Mouse (Mus musculus) Patski (cell line): ENCODE data around the gene Cuedc1. TPM values are rescaled to one million over a fixed set of nuclear protein-coding genes. Genes with fewer than 3 reads are reported as not detected.

Source experiments
- ATAC-seq: fragments of 100-300 bp; one replicate; pipeline ENCODE4 v1.8.0; 2021
- CTCF ChIA-PET: fragments of 350-600 bp; sonication (Branson Sonifier 250); formaldehyde crosslinking; loops from one replicate; lab custom pipeline; 2022; ENCODE audit warnings: inconsistent platforms; lab: Charles Lee
- POLR2A ChIA-PET: fragments of 350-600 bp; sonication (Branson Sonifier 250); formaldehyde crosslinking; loops from one replicate; lab custom pipeline; 2022; ENCODE audit warnings: antibody characterized with exemption, inconsistent platforms; lab: Charles Lee
- DNase-seq: peaks from one replicate; pipeline ENCODE4 v3.0.0-alpha.2; 2011; ENCODE audit warnings: low read depth, low spot score
- H3K27me3 ChIP-seq: fragments of 371-371 bp; one replicate; pipeline ENCODE4 v1.5.1; 2021
- CTCF ChIP-seq: fragments of 100-300 bp; IDR thresholded peaks from one replicate; pipeline ENCODE4 v1.5.1; 2021
- in situ Hi-C: fragments of 300-500 bp; cut with MboI; formaldehyde crosslinking; loops from 3 replicates; pipeline ENCODE4 v1.11.1; 2018; ENCODE audit warnings: low pct_unique_long_range_greater_than_20kb, mixed read lengths
- polyA plus RNA-seq: library from polyadenylated mRNA; unstranded; gene quantifications from one replicate; pipeline ENCODE4 v1.2.3, GENCODE M21; 2021

The Cuedc1 gene
- polyA plus RNA-seq, 1 experiment from 2014 or later = 42.0 TPM

DNA sequence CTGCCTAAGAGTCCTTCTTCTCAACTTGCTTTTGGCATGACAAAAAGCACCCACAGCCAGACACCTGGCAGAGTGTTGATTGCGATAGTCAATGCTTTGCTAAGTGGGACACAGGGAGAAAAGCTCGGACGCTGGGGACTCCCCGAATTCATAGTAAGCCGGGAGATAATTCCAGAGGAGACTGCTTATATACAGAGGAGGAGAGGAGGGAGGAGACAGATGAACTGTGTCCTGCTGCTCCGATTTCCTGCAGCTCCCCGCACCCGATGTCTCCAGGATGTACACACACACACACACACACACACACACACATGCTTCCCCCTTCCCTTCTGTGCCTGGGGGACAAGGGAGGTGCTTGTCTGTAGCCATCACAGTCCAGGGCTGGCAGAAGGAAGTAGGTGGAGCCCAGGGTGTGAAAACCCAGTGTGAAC, 17.0 kb downstream of the Cuedc1 start:
- ChIA-PET CTCF (no interaction called here), POLR2A (interaction anchor here (0.5 kb wide), 1 partner anchor 424 kb away, joined by 3 read pairs; no protein-coding TSS in a partner anchor)
- in situ Hi-C loops = no loop called here
- ATAC-seq (no peak), DNase-seq (no peak)
- TF ChIP-seq CTCF = no peak
- no peaks in the 10 kb centered on the region for H3K27me3 ChIP-seq

DNA sequence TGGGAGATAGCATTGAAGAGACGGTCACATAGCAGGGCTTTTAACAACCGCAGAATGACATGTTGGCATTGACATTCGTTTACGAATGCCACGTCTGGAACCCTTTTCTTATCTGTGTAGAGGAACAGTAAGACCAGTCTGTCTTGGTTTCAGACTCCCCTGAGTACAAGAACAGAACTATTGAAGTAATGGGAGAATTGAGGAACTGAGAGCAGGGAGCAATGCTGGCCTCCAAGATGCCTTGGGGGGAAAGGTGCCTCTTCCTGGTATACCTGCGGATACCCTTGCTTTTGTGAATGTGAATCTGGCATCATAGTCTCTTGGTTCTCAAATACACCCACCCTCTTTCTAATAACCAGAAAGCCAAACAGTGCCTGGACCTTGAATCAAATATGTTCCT, 18.7 kb downstream of the Cuedc1 start:
- no peak for DNase-seq
- H3K27me3 ChIP-seq = no peaks in the 10 kb centered on the region
- no peak for TF ChIP-seq CTCF
- in situ Hi-C loops = no loop called here
- POLR2A ChIA-PET = no interaction called here
- CTCF ChIA-PET = no interaction called here
- no peak for ATAC-seq

- CTCF ChIA-PET = interaction anchor here (1.3 kb wide), 1 partner anchor 11 kb away, joined by 3 read pairs; no protein-coding TSS in a partner anchor
- no peak for DNase-seq
- POLR2A ChIA-PET = interaction anchor here (0.7 kb wide), 1 partner anchor 30 kb away, joined by 3 read pairs; no protein-coding TSS in a partner anchor
- in situ Hi-C loops = no loop called here
- TF ChIP-seq CTCF = no peak
- ATAC-seq = no peak
- no peaks in the 10 kb centered on the region for H3K27me3 ChIP-seq
Observed at GRCm38 (mm10) chr11:88117356-88118090, 19.7 kb downstream of the Cuedc1 start.

GRCm38 (mm10) chr11:88118091-88118440, 20.2 kb downstream of the Cuedc1 start:
- no peaks in the 10 kb centered on the region for H3K27me3 ChIP-seq
- no peak for TF ChIP-seq CTCF
- in situ Hi-C loops = no loop called here
- POLR2A ChIA-PET = interaction anchor here (0.7 kb wide), 1 partner anchor 29 kb away, joined by 3 read pairs; no protein-coding TSS in a partner anchor
- DNase-seq (no peak), ATAC-seq (no peak)
- CTCF ChIA-PET = interaction anchor here (1.3 kb wide), 1 partner anchor 10 kb away, joined by 3 read pairs; no protein-coding TSS in a partner anchor

GRCm38 (mm10) chr11:88118817-88119642, 21.2 kb downstream of the Cuedc1 start:
- peak; percentile 28 for ATAC-seq
- CTCF ChIA-PET = interaction anchor here (0.6 to 1.3 kb wide), 3 partner anchors 9 to 491 kb away, joined by 3 read pairs; no protein-coding TSS in a partner anchor
- no peak for DNase-seq
- in situ Hi-C loops = no loop called here
- no peaks in the 10 kb centered on the region for H3K27me3 ChIP-seq
- POLR2A ChIA-PET = no interaction called here
- TF ChIP-seq CTCF = no peak

DNA sequence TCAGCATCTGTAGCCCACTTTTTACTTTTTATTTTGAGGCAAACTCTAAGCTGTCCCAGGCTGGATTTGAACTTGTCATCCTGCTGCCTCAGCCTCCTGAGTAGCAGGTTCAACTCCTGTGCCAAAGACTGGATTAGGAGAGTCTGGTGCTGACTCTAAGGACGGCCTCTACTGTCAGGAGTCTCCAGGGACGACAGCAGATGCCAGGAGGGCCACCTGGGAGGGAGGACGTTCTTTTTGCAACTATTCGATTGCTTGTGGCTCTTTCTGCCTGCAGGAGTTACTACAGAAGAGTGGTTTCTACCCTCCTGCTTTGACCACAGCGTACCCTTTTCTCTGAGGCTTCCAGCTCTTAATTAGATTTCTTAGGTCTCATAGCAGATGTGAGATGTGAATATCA, 24.7 kb downstream of the Cuedc1 start:
- TF ChIP-seq CTCF = no peak

DNA sequence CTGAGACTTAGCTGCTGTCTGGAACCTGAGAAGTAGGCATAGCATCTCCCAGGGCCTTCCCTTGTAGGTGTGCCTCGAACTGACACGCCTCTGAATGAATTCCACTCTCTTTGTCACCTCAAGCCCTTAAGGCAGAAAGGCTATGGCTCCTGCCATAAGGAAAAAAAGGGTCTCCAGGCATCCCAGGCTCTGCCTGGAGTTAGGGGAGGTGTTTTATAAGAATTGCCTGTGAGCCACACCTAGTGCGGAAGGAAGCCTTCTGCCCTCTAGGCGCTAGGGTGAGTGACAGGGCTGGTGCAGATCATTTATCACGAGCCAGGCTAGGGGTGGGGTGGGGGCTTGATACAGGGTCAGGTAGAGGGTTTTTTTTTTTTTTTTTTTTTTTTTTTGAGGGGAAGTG, 25.2 kb downstream of the Cuedc1 start:
- DNase-seq = no peak
- no peak for ATAC-seq
- H3K27me3 ChIP-seq = no peaks in the 10 kb centered on the region
- CTCF ChIA-PET = no interaction called here
- TF ChIP-seq CTCF = no peak
- in situ Hi-C loops = no loop called here
- POLR2A ChIA-PET = no interaction called here

More for the DNA sequence above, 24.7 kb downstream of the Cuedc1 start:
- no peaks in the 10 kb centered on the region for H3K27me3 ChIP-seq
- no peak for DNase-seq
- in situ Hi-C loops = no loop called here
- POLR2A ChIA-PET = no interaction called here
- no peak for ATAC-seq
- CTCF ChIA-PET = no interaction called here

GRCm38 (mm10) chr11:88123731-88124130, 25.9 kb downstream of the Cuedc1 start:
- POLR2A ChIA-PET = no interaction called here

DNA sequence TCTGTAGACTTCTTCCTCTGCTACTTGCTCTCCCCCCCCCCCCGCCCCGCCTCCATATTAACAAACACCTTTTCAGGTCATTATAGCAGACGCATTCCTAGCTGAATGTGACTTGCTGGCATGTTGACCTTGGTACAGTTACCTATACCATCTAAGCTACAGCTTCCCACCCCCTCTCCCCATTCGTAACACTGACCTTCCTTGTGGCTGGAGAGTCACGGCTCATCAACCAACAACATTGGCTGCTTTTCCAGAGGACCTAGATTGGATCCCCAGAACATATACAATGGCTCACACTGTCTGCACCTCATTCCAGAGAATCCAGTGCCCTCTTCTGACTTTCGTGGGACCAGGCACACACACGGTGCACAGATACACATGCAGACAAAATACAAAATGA, 27.6 kb downstream of the Cuedc1 start:
- DNase-seq = no peak
- ChIA-PET CTCF (interaction anchor here (0.8 to 1.6 kb wide), 4 partner anchors 15 to 73 kb away, joined by 3 to 4 read pairs (median 3); no protein-coding TSS in a partner anchor), POLR2A (no interaction called here)
- TF ChIP-seq CTCF = no peak
- no peak for ATAC-seq
- in situ Hi-C loops = no loop called here
- H3K27me3 ChIP-seq = no peaks in the 10 kb centered on the region

More at GRCm38 (mm10) chr11:88123731-88124130, 25.9 kb downstream of the Cuedc1 start:
- DNase-seq (no peak), ATAC-seq (no peak)
- in situ Hi-C loops = no loop called here
- no peak for TF ChIP-seq CTCF
- CTCF ChIA-PET = no interaction called here
- no peaks in the 10 kb centered on the region for H3K27me3 ChIP-seq

DNA sequence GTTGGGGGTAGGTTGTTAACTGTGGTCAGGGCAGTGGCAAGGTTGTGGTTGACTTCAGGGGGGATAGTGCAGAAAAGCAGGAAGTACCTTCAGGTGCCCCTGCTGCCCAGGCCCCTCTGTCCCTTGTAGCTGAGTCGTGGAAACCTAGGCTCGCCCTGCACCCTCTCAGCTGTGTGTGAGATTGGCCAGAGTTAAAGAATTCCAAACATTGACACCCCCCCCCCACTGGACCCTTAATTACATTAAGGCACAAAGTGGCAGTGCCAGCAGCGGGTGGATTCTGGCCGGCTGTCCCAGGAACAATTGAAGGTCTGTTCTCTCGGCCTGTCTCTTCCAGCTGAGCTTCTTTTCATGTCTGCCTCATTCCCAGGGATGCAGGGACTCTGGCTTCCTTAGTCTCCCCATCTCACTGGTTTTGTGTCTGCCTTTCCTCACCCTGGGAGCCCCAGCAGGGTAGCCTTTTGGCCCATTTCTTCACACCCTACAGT, 28.5 kb downstream of the Cuedc1 start:
- no peak for TF ChIP-seq CTCF
- H3K27me3 ChIP-seq = no peaks in the 10 kb centered on the region
- ATAC-seq (no peak), DNase-seq (no peak)
- ChIA-PET CTCF (interaction anchor here (0.8 to 1.6 kb wide), 4 partner anchors 15 to 74 kb away, joined by 3 to 4 read pairs (median 4); no protein-coding TSS in a partner anchor), POLR2A (interaction anchor here (0.6 kb wide), 1 partner anchor 23 kb away, joined by 3 read pairs; no protein-coding TSS in a partner anchor)
- in situ Hi-C loops = no loop called here
